Mouse (Mus musculus): ENCODE data around the gene Gm20708. TPM values are rescaled to one million over a fixed set of nuclear protein-coding genes. Genes with fewer than 3 reads are reported as not detected.
"Not testable (repeated sequence)": the region's sequence is repeated elsewhere in the genome, so short reads cannot be mapped to it uniquely, and the experiment has no call there.

Gm20708 gene
- polyA plus RNA-seq, 1 experiment: not detected

DNA sequence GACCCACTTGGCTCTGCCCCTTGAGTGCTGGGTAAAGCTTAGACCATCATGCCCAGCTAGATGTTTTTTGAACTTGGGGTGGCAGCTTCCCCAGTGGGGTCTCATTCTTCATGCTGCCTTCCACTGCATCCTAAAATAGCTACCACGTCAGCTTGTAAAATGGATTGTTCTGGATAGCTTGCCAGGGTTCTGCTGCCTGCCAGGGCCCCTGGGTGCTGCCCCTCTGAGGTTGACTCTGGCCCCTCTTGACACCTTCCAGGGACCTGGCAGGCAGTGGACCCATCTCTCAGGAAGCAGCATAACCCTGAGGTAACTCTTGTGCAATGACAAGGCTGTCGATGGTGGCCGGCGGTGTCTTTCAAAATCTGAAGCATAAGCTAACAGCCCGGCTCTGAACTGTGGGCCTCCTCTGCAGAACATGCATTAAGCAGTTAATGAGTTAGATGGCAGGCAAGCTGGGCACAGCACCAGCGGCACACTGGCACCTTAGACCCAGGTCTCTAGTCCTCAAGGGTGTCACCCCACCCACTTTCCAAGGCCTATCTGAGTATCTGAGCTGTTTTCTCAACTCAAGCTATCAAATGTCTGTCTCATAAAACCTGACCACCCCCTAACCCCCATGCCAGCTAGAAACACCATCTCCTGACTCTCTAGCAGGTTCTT is 5.4 kb downstream of the Gm20708 start:
- Histone ChIP-seq H3K4me3 (ENCODE audit: control insufficient read depth, low read depth, low read length) (no peak overlapping the region), H3K36me3 (ENCODE audit: control insufficient read depth, insufficient read depth, low read length) (no peaks in the 10 kb centered on the region), H3K27ac (ENCODE audit: control insufficient read depth, insufficient read depth, low read depth, low read length) (no peak overlapping the region), H3K4me1 (ENCODE audit: control insufficient read depth, insufficient read depth, low read length) (peaks cover 13% of the 10 kb centered on the region), H3K27me3 (ENCODE audit: control insufficient read depth, insufficient read depth, low read length) (no peaks in the 10 kb centered on the region)
- TF ChIP-seq CTCF (IDR thresholded peaks at IDR 0.05; ENCODE audit: control insufficient read depth, insufficient read depth, insufficient replicate concordance, low read depth, low read length) (no peak), POLR2A (IDR thresholded peaks at IDR 0.05; ENCODE audit: control insufficient read depth, low read depth, low read length) (no peak)

DNA sequence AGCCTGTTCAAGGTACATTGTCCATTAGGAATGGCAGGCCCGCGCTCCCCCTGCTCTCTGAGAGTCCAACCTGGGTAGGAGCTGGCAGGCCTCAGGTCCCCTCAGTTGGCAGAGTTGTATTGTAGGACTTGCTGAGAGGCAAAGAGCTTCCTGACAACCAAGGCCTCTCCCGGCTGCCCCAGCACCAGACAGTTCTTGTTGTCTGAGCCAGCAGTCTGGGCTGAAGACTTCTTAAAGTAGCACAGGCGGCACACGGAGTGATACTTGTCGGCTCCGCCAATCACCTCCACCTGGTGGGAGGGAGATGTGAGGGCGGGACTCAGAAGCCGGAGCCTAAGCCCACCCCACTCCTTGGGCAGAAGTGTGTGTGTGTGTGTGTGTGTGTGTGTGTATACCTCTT is 6.4 kb downstream of the Gm20708 start:
- H3K4me1 ChIP-seq (ENCODE audit: control insufficient read depth, insufficient read depth, low read length); H3K27me3 ChIP-seq (ENCODE audit: control insufficient read depth, insufficient read depth, low read length); H3K27ac ChIP-seq (ENCODE audit: control insufficient read depth, insufficient read depth, low read depth, low read length); H3K36me3 ChIP-seq (ENCODE audit: control insufficient read depth, insufficient read depth, low read length); H3K4me3 ChIP-seq (ENCODE audit: control insufficient read depth, low read depth, low read length): not testable (repeated sequence)

DNA sequence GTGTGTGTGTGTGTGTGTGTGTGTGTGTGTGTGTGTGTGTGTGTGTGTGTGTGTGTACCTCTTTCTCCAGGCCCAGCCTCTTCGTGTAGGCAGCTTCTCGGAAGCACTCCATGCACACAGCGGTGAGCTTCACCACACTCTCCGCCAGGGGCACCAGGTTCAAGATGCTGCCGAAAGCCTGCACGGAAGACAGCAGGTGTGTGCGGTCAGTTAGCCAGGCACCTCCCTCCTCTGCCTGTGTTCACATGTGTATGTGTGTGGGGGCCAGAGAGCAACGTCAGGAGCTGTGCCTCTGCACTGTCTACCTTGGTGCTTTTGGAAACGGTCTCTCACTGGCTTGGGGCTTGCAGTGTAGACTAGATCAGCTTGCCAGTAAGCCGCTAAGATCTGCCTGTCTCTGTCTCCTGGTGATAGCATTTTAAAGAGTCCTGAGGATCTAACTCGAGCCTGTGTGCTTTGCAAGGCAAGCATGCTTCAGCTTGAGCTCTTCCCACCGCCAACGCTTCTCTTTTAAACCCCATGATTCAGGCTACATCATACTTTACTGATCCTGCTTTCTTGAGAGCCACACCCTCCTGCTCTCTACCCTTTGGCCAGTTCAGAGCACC is 7.0 kb downstream of the Gm20708 start:
- Histone ChIP-seq H3K36me3 (ENCODE audit: control insufficient read depth, insufficient read depth, low read length) (no peaks in the 10 kb centered on the region), H3K27ac (ENCODE audit: control insufficient read depth, insufficient read depth, low read depth, low read length) (no peak overlapping the region), H3K4me1 (ENCODE audit: control insufficient read depth, insufficient read depth, low read length) (peaks cover under 1% of the 10 kb centered on the region), H3K27me3 (ENCODE audit: control insufficient read depth, insufficient read depth, low read length) (no peaks in the 10 kb centered on the region), H3K4me3 (ENCODE audit: control insufficient read depth, low read depth, low read length) (no peak overlapping the region)
- TF ChIP-seq CTCF (IDR thresholded peaks at IDR 0.05; ENCODE audit: control insufficient read depth, insufficient read depth, insufficient replicate concordance, low read depth, low read length): no peak
- TF ChIP-seq POLR2A (IDR thresholded peaks at IDR 0.05; ENCODE audit: control insufficient read depth, low read depth, low read length): no peak

DNA sequence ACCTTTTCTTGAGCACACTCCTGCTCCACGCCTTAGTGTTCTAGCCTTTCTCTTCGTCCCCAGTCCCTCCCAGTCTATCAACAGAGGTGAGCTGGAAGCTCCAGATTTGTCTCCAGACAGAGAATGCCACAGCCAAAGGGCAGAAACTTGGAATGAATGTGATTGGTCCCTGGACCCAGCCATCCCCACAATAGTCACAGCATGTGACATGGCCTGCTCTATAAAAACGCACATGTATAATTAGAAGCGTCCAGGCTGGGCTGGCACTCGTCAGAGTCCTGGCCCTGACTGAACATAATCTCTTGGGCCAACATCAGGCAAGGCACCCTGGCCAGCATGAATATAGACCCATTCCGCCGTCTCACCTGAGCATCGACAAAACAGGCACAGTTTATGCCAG is 9.6 kb downstream of the Gm20708 start:
- Histone ChIP-seq H3K4me3 (ENCODE audit: control insufficient read depth, low read depth, low read length) (no peak overlapping the region), H3K27ac (ENCODE audit: control insufficient read depth, insufficient read depth, low read depth, low read length) (no peak overlapping the region), H3K36me3 (ENCODE audit: control insufficient read depth, insufficient read depth, low read length) (no peaks in the 10 kb centered on the region), H3K27me3 (ENCODE audit: control insufficient read depth, insufficient read depth, low read length) (no peaks in the 10 kb centered on the region), H3K4me1 (ENCODE audit: control insufficient read depth, insufficient read depth, low read length) (no peaks in the 10 kb centered on the region; the same call in 1 of the 2 replicates)
- TF ChIP-seq POLR2A (IDR thresholded peaks at IDR 0.05; ENCODE audit: control insufficient read depth, low read depth, low read length): no peak
- TF ChIP-seq CTCF (IDR thresholded peaks at IDR 0.05; ENCODE audit: control insufficient read depth, insufficient read depth, insufficient replicate concordance, low read depth, low read length): no peak

DNA sequence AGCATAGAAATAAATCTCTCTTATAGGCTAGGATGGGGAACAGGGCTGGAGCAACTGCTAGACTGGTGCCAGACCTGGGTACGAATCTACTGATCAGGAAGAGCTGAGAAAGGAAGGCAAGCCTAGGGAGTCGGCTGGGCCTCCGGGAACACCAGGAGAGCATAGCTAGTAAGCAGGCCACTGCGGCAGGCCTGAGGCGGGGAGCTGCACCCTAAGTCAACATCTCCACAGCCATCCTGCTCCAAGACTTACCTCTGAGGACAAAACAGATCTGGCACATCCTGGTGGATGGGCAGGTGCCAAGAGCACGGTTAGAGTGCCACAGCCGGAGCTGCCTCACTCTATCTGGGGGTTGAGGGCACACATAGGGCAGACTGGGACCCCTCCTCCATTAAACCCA is 10.7 kb downstream of the Gm20708 start:
- Histone ChIP-seq H3K27ac (ENCODE audit: control insufficient read depth, insufficient read depth, low read depth, low read length) (no peak overlapping the region), H3K27me3 (ENCODE audit: control insufficient read depth, insufficient read depth, low read length) (no peaks in the 10 kb centered on the region), H3K4me3 (ENCODE audit: control insufficient read depth, low read depth, low read length) (no peak overlapping the region), H3K4me1 (ENCODE audit: control insufficient read depth, insufficient read depth, low read length) (peaks cover 4% of the 10 kb centered on the region), H3K36me3 (ENCODE audit: control insufficient read depth, insufficient read depth, low read length) (no peaks in the 10 kb centered on the region)
- TF ChIP-seq CTCF (IDR thresholded peaks at IDR 0.05; ENCODE audit: control insufficient read depth, insufficient read depth, insufficient replicate concordance, low read depth, low read length) (no peak), POLR2A (IDR thresholded peaks at IDR 0.05; ENCODE audit: control insufficient read depth, low read depth, low read length) (no peak)

DNA sequence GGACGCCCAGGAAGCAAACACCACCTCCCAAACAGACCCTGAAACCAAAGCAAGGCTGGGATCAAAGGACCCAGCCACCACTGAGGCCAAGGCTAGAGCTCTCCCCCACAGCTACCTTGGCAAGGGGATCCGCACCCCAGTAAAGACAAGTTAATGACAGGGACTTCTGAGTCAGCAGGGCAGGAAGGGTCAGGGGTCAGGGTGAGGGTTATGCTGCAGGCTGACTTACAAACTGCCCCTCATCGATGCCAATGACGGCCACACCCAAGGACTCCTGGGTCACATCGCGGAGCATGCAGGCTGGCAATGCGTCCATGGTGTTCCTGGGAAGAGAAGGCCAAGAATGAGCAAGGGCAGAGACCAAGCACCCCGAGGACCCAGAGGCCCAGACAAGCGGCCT is 12.4 kb downstream of the Gm20708 start:
- H3K27me3 ChIP-seq (ENCODE audit: control insufficient read depth, insufficient read depth, low read length): no peaks in the 10 kb centered on the region
- H3K36me3 ChIP-seq (ENCODE audit: control insufficient read depth, insufficient read depth, low read length): no peaks in the 10 kb centered on the region
- no peak overlapping the region; the same call in 1 of the 2 replicates for H3K27ac ChIP-seq (ENCODE audit: control insufficient read depth, insufficient read depth, low read depth, low read length)
- TF ChIP-seq CTCF (IDR thresholded peaks at IDR 0.05; ENCODE audit: control insufficient read depth, insufficient read depth, insufficient replicate concordance, low read depth, low read length): no peak
- TF ChIP-seq POLR2A (IDR thresholded peaks at IDR 0.05; ENCODE audit: control insufficient read depth, low read depth, low read length): no peak
- no peak overlapping the region for H3K4me3 ChIP-seq (ENCODE audit: control insufficient read depth, low read depth, low read length)
- H3K4me1 ChIP-seq (ENCODE audit: control insufficient read depth, insufficient read depth, low read length): peaks cover 14% of the 10 kb centered on the region

DNA sequence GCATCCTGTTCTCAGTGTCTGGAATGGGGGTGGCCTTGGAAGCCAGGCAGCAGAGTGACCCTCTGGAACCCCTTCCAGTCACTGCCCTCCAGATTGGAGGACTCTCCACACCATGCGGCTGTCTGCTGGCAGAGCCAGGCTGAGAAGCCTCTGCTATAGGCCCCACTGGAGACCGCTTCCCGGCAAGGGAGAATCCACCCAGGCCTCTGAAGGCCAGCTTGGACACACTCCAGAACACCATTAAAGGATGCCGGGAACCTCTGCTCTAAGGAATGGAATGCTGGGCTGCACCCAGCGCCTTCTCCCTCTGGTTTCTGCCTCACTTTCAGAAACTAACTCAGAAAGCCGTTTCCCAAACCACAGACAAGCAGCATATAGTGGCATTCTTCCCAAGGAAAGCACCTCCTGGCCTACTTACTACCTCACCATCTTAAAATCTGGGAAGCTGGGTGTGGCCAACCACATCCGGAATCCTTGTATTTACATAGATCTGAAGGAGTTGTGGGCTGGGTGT is 13.3 kb downstream of the Gm20708 start:
- Histone ChIP-seq H3K27me3 (ENCODE audit: control insufficient read depth, insufficient read depth, low read length) (no peaks in the 10 kb centered on the region), H3K27ac (ENCODE audit: control insufficient read depth, insufficient read depth, low read depth, low read length) (no peak overlapping the region), H3K36me3 (ENCODE audit: control insufficient read depth, insufficient read depth, low read length) (no peaks in the 10 kb centered on the region), H3K4me3 (ENCODE audit: control insufficient read depth, low read depth, low read length) (no peak overlapping the region), H3K4me1 (ENCODE audit: control insufficient read depth, insufficient read depth, low read length) (peaks cover 16% of the 10 kb centered on the region)
- no peak for TF ChIP-seq CTCF (IDR thresholded peaks at IDR 0.05; ENCODE audit: control insufficient read depth, insufficient read depth, insufficient replicate concordance, low read depth, low read length)
- no peak for TF ChIP-seq POLR2A (IDR thresholded peaks at IDR 0.05; ENCODE audit: control insufficient read depth, low read depth, low read length)
